Mouse (Mus musculus): ENCODE measurements at regions not wholly inside any gene's neighbourhood (a gene's known extent, or its start where the extent isn't known, plus 50 kb on each side); places are given as distances from the start of the nearest gene placed in this dataset.

DNA sequence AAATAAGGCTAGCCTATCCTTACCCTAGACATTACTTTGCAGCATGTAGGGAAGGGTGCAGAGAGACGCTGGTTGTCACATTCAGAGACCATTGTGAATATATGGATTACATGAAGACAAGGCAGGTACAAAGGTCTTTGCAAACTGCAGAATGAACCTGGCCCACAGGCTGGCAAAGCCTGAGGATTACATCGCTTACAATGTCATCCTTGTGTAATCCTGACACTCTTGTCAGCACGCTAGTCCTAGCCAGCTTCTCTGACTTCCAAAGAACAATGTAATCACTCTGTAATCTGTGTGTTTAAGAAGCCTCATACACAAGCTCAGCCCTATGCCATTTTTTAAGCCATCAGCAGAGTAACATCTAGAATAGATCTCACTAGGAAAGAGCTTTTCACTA is 69.6 kb upstream of the Foxq1 start:
- TF ChIP-seq E2F4 (IDR thresholded peaks at IDR 0.05; ENCODE audit: insufficient read depth), result no peak
- TF ChIP-seq POLR2A (IDR thresholded peaks at IDR 0.05; ENCODE audit: insufficient read length, low read depth), result no peak
- TF ChIP-seq USF1 (IDR thresholded peaks at IDR 0.05; ENCODE audit: low read depth), result no peak
- no peak for TF ChIP-seq CEBPB (IDR thresholded peaks at IDR 0.05; ENCODE audit: insufficient read depth, poor library complexity, severe bottlenecking)
- TF ChIP-seq POLR2AphosphoS2 (IDR thresholded peaks at IDR 0.05; ENCODE audit: insufficient read length, low read depth), result no peak
- no peak for TF ChIP-seq MYOG (IDR thresholded peaks at IDR 0.05; ENCODE audit: control insufficient read depth in 1 of 3, insufficient read depth in 1 of 3, insufficient read length in 2 of 3, low read depth in 2 of 3)
- no peak for TF ChIP-seq TCF12 (IDR thresholded peaks at IDR 0.05; ENCODE audit: insufficient read depth, poor library complexity, severe bottlenecking)
- TF ChIP-seq MAX (IDR thresholded peaks at IDR 0.05; ENCODE audit: low read depth), result no peak
- TF ChIP-seq MYOD1 (IDR thresholded peaks at IDR 0.05; ENCODE audit: control insufficient read depth in 1 of 3, insufficient read length in 2 of 3, low read depth in 2 of 3), result no peak
- no peak for TF ChIP-seq TCF3 (IDR thresholded peaks at IDR 0.05; ENCODE audit: insufficient read length, low read depth)
- TF ChIP-seq SRF (IDR thresholded peaks at IDR 0.05; ENCODE audit: control insufficient read depth, insufficient read length, low read depth), result no peak
- no peak for TF ChIP-seq REST (IDR thresholded peaks at IDR 0.05; ENCODE audit: insufficient read depth, insufficient read length)

Measured in myocyte (in vitro differentiated cells).